Mouse (Mus musculus) erythroblast, embryonic 14.5 days (primary cell): ENCODE data around the gene Eif1b. TPM values are rescaled to one million over a fixed set of nuclear protein-coding genes. Genes with fewer than 3 reads are reported as not detected.

Experiments used
- H3K27me3 ChIP-seq: 2 replicates; pipeline ENCODE4 v1.6.1; 2012; ENCODE audit warnings: inconsistent platforms; ENCODE audit not compliant: control insufficient read depth
- H3K36me3 ChIP-seq: 2 replicates; pipeline ENCODE4 v1.6.1; 2012; ENCODE audit warnings: mild to moderate bottlenecking, inconsistent platforms; ENCODE audit not compliant: control insufficient read depth
- H3K4me1 ChIP-seq: 2 replicates; pipeline ENCODE4 v1.6.1; 2012; ENCODE audit warnings: inconsistent platforms; ENCODE audit not compliant: control insufficient read depth
- H3K4me3 ChIP-seq: replicated peaks from 2 replicates; pipeline ENCODE3; 2012; ENCODE audit warnings: moderate library complexity, mild to moderate bottlenecking, inconsistent platforms
- H3K9me3 ChIP-seq: 2 replicates; pipeline ENCODE4 v1.6.1; 2012; ENCODE audit warnings: low read length, inconsistent platforms, mixed read lengths; ENCODE audit not compliant: control insufficient read depth
- GATA1 ChIP-seq: IDR thresholded peaks from 2 replicates; pipeline ENCODE4 v1.6.1; 2012; ENCODE audit warnings: low read length, inconsistent platforms, mixed read lengths
- TAL1 ChIP-seq: IDR thresholded peaks from 3 replicates; pipeline ENCODE4 v1.6.1; 2012; ENCODE audit warnings: low read length, inconsistent platforms, mixed read lengths
- polyA plus RNA-seq: library from polyadenylated mRNA; stranded (reverse); fragments of >175 nt; gene quantifications from 2 replicates; pipeline ENCODE4 v1.2.3, GENCODE M21; 2012

Eif1b gene
- polyA plus RNA-seq, 1 experiment, result 11.5 TPM

- no peaks in the 10 kb centered on the region for H3K9me3 ChIP-seq
- peak overlapping the region; percentile 95 for H3K4me3 ChIP-seq
- no peaks in the 10 kb centered on the region; the same call in 1 of the 2 replicates for H3K27me3 ChIP-seq
- peaks cover 29% of the 10 kb centered on the region for H3K36me3 ChIP-seq
- TF ChIP-seq GATA1 (no peak), TAL1 (no peak)
- H3K4me1 ChIP-seq, result peaks cover 35% of the 10 kb centered on the region
Observed at GRCm38 (mm10) chr9:120491509-120491908, 523 bp upstream of the Eif1b start.

GRCm38 (mm10) chr9:120492400-120493351, 644 bp downstream of the Eif1b start:
- no peaks in the 10 kb centered on the region for H3K9me3 ChIP-seq
- no peaks in the 10 kb centered on the region for H3K27me3 ChIP-seq
- TF ChIP-seq GATA1 (peak; percentile 44; the same call in 1 of the 2 replicates), TAL1 (no peak)
- peaks cover 39% of the 10 kb centered on the region for H3K36me3 ChIP-seq
- peak overlapping the region; percentile 95 for H3K4me3 ChIP-seq
- H3K4me1 ChIP-seq, result peaks cover 35% of the 10 kb centered on the region

GRCm38 (mm10) chr9:120493781-120494180, 1.7 kb downstream of the Eif1b start:
- TF ChIP-seq TAL1 (no peak), GATA1 (no peak)
- H3K4me1 ChIP-seq, result peaks cover 35% of the 10 kb centered on the region
- no peaks in the 10 kb centered on the region for H3K9me3 ChIP-seq
- no peaks in the 10 kb centered on the region for H3K27me3 ChIP-seq
- peaks cover 39% of the 10 kb centered on the region for H3K36me3 ChIP-seq
- H3K4me3 ChIP-seq, result peak overlapping the region; percentile 95

- TF ChIP-seq GATA1, result no peak
- TF ChIP-seq TAL1, result no peak
- Histone ChIP-seq H3K27me3 (no peaks in the 10 kb centered on the region), H3K4me3 (no peak overlapping the region), H3K4me1 (peaks cover 34% of the 10 kb centered on the region), H3K9me3 (no peaks in the 10 kb centered on the region), H3K36me3 (peaks cover 39% of the 10 kb centered on the region)
Observed at GRCm38 (mm10) chr9:120496691-120497090, 4.7 kb downstream of the Eif1b start.

- H3K4me3 ChIP-seq, result no peak overlapping the region
- peaks cover 29% of the 10 kb centered on the region for H3K4me1 ChIP-seq
- H3K9me3 ChIP-seq, result no peaks in the 10 kb centered on the region
- peaks cover 39% of the 10 kb centered on the region for H3K36me3 ChIP-seq
- TF ChIP-seq TAL1, result no peak
- no peak for TF ChIP-seq GATA1
- no peaks in the 10 kb centered on the region for H3K27me3 ChIP-seq
Observed at GRCm38 (mm10) chr9:120497983-120498382, 6.0 kb downstream of the Eif1b start.

- peaks cover 3% of the 10 kb centered on the region for H3K9me3 ChIP-seq
- H3K36me3 ChIP-seq, result peaks cover 12% of the 10 kb centered on the region
- no peak overlapping the region for H3K4me3 ChIP-seq
- H3K27me3 ChIP-seq, result no peaks in the 10 kb centered on the region
- H3K4me1 ChIP-seq, result peaks cover 2% of the 10 kb centered on the region
- TF ChIP-seq TAL1, result no peak
- no peak for TF ChIP-seq GATA1
Observed at GRCm38 (mm10) chr9:120501191-120501902, 9.3 kb downstream of the Eif1b start.

GRCm38 (mm10) chr9:120502013-120502412, 10.0 kb downstream of the Eif1b start:
- Histone ChIP-seq H3K36me3 (peaks cover 6% of the 10 kb centered on the region), H3K27me3 (no peaks in the 10 kb centered on the region; the same call in 1 of the 2 replicates), H3K4me1 (peaks cover 2% of the 10 kb centered on the region), H3K9me3 (peaks cover 10% of the 10 kb centered on the region), H3K4me3 (no peak overlapping the region)
- TF ChIP-seq TAL1 (no peak), GATA1 (no peak)

GRCm38 (mm10) chr9:120504423-120504822, 12.4 kb downstream of the Eif1b start:
- no peaks in the 10 kb centered on the region; the same call in 1 of the 2 replicates for H3K27me3 ChIP-seq
- H3K4me3 ChIP-seq, result no peak overlapping the region
- no peaks in the 10 kb centered on the region for H3K36me3 ChIP-seq
- TF ChIP-seq TAL1, result no peak
- no peak for TF ChIP-seq GATA1
- H3K4me1 ChIP-seq, result peaks cover 2% of the 10 kb centered on the region
- H3K9me3 ChIP-seq, result peaks cover 17% of the 10 kb centered on the region

- no peak for TF ChIP-seq GATA1
- no peak for TF ChIP-seq TAL1
- H3K9me3 ChIP-seq, result peaks cover 23% of the 10 kb centered on the region
- no peak overlapping the region for H3K4me3 ChIP-seq
- H3K36me3 ChIP-seq, result no peaks in the 10 kb centered on the region
- no peaks in the 10 kb centered on the region for H3K4me1 ChIP-seq
- H3K27me3 ChIP-seq, result no peaks in the 10 kb centered on the region; the same call in 1 of the 2 replicates
Observed at GRCm38 (mm10) chr9:120511781-120512180, 19.7 kb downstream of the Eif1b start.
